In the genomic region with DNA sequence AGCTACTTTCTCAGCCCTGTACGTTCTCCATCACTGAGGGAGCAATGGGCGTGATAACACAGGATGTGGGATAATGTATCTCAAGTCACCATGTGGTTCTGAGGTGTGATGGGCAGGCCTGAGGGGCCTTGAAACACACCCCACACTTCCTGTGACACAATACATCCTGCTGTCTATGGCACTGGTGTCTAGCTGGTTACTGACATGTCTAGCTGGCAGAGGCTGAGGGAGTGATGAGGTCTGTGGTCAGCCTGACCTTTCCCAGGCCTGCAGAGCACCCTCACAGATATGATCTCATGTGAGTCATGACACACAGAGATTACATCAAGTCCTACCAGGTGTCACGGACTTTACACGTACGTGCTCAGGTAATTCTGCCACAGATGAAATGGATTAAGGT, we compare ENCODE assay signal across 18 mouse cellular contexts.
DNase-seq lines count a peak whose midpoint lies in the region; ATAC-seq and TF ChIP-seq lines count a peak whose summit lies in the region.
"Had no signal": no experiment of that assay in that cellular context is flagged by ENCODE, and none has a peak within 500 bp of the region (broad histone marks: within the 10 kb centered on the region; RNA-seq: fewer than 3 reads in every experiment).

No protein-coding gene starts in this region.

- no peak overlapping the region for H3K4me3 ChIP-seq in C2C12 (ENCODE audit: insufficient read depth, poor library complexity, severe bottlenecking)
- no peak overlapping the region for H3K4me3 ChIP-seq in neural tube, embryonic 15.5 days (replicated peaks)
- H3K4me3 ChIP-seq in midbrain, embryonic 16.5 days (ENCODE audit: low read depth, low read length), result no peak overlapping the region
- H3K4me3 ChIP-seq: limb, embryonic 15.5 days had no signal

- DNase-seq in 3T3-L1 (ENCODE audit: low read depth, low spot score), result peak; percentile 69
- no peak for DNase-seq in left cerebral cortex, adult 9 months (ENCODE audit: low spot score in 2 of 2)
- DNase-seq: adrenal gland, postnatal 14 days; cerebellum, adult 9-10 months; embryo, embryonic 11 days; heart, adult 18-20 months; heart, postnatal 14 days; kidney, adult 9 months; liver, postnatal 0 days had no signal

- no peak overlapping the region for H3K4me2 ChIP-seq in neural tube, embryonic 15.5 days
- H3K4me2 ChIP-seq in midbrain, embryonic 16.5 days (ENCODE audit: low read length), result no peak overlapping the region
- H3K4me2 ChIP-seq: limb, embryonic 15.5 days had no signal

- H3K4me1 ChIP-seq in neural tube, embryonic 15.5 days, result no peaks in the 10 kb centered on the region
- no peaks in the 10 kb centered on the region for H3K4me1 ChIP-seq in midbrain, embryonic 16.5 days (ENCODE audit: control insufficient read depth, insufficient read depth, low read length)
- H3K4me1 ChIP-seq: limb, embryonic 15.5 days had no signal

- peak; percentile 97 for ATAC-seq in common myeloid progenitor, adult 5-6 weeks (replicated peaks; ENCODE audit: low read depth, poor library complexity, severe bottlenecking)
- peak; percentile 96 for ATAC-seq in monocyte, adult 5-6 weeks (replicated peaks; ENCODE audit: insufficient number of reproducible peaks, low FRiP score, low TSS enrichment, poor library complexity, severe bottlenecking)
- no peak for ATAC-seq in neural tube, embryonic 15.5 days (ENCODE audit: low FRiP score)
- no peak for ATAC-seq in midbrain, embryonic 16.5 days
- ATAC-seq: forebrain, embryonic 16.5 days; hindbrain, postnatal 0 days; liver, postnatal 0 days had no signal

- no peak overlapping the region for H3K27ac ChIP-seq in neural tube, embryonic 15.5 days (replicated peaks)
- no peak overlapping the region for H3K27ac ChIP-seq in midbrain, embryonic 16.5 days (ENCODE audit: low read length)
- H3K27ac ChIP-seq: hindbrain, postnatal 0 days; limb, embryonic 15.5 days had no signal

- H3K79me3 ChIP-seq in C2C12 (ENCODE audit: low read depth), result no peaks in the 10 kb centered on the region

- no peak overlapping the region for H3K9ac ChIP-seq in neural tube, embryonic 15.5 days (replicated peaks)
- H3K9ac ChIP-seq in midbrain, embryonic 16.5 days (ENCODE audit: low read depth, low read length), result no peak overlapping the region
- H3K9ac ChIP-seq: limb, embryonic 15.5 days; liver, postnatal 0 days had no signal

- TF ChIP-seq CTCF in C2C12 (IDR thresholded peaks at IDR 0.05; ENCODE audit: control insufficient read depth, insufficient read depth, insufficient read length), result no peak

- H3K9me3 ChIP-seq in neural tube, embryonic 15.5 days (replicated peaks), result no peaks in the 10 kb centered on the region
- H3K9me3 ChIP-seq in midbrain, embryonic 16.5 days (replicated peaks; ENCODE audit: control insufficient read depth, low read length, poor library complexity, severe bottlenecking), result no peaks in the 10 kb centered on the region
- H3K9me3 ChIP-seq: G1E; limb, embryonic 15.5 days had no signal

- no peaks in the 10 kb centered on the region for H3K36me3 ChIP-seq in C2C12 (ENCODE audit: control insufficient read depth, insufficient read depth)
- 0 out of 2 replicates have a peak, but pooled peaks cover 10% of the 10 kb centered on the region for H3K36me3 ChIP-seq in neural tube, embryonic 15.5 days
- H3K36me3 ChIP-seq in midbrain, embryonic 16.5 days (ENCODE audit: control insufficient read depth, insufficient read depth, low read length), result 0 out of 2 replicates have a peak, but pooled peaks cover 3% of the 10 kb centered on the region
- H3K36me3 ChIP-seq: G1E; limb, embryonic 15.5 days had no signal

- no peaks in the 10 kb centered on the region for H3K79me2 ChIP-seq in C2C12 (ENCODE audit: control insufficient read depth, insufficient read depth)

- H3ac ChIP-seq in C2C12 (ENCODE audit: control insufficient read depth, insufficient read length, low read depth), result no peak overlapping the region

- 91% methylated on average over 5 of the region's 5 CpGs for WGBS in neural tube, embryonic 15.5 days
- WGBS in midbrain, embryonic 16.5 days, result 90% methylated on average over 5 of the region's 5 CpGs

- no peaks in the 10 kb centered on the region for H3K27me3 ChIP-seq in C2C12 (ENCODE audit: control insufficient read depth, insufficient read depth, insufficient read length)
- H3K27me3 ChIP-seq in neural tube, embryonic 15.5 days (replicated peaks), result no peaks in the 10 kb centered on the region
- no peaks in the 10 kb centered on the region for H3K27me3 ChIP-seq in midbrain, embryonic 16.5 days (ENCODE audit: control insufficient read depth, insufficient read depth, low read depth, low read length)
- H3K27me3 ChIP-seq: limb, embryonic 15.5 days had no signal

TF ChIP-seq in C2C12, 6 proteins besides CTCF, POLR2A, EP300 and RAD21:
- TF ChIP-seq MYOD1 (IDR thresholded peaks at IDR 0.05; ENCODE audit: control insufficient read depth, insufficient read length, low read depth) (peak; percentile 54), CEBPB (IDR thresholded peaks at IDR 0.05; ENCODE audit: low read depth) (no peak)
TF ChIP-seq in C2C12: peak in this region for 1.

Comparison
In these comparisons a context has a peak if more than half of its experiments do, and no peak if none do; other contexts are left out.
1. ATAC-seq: peak in common myeloid progenitor, adult 5-6 weeks (single experiment) and monocyte, adult 5-6 weeks (single experiment); none in neural tube, embryonic 15.5 days (single experiment) and midbrain, embryonic 16.5 days (single experiment).